Mouse (Mus musculus) Muller cell, postnatal 12 days (primary cell): ENCODE data around the gene Col27a1.

Source experiments
- DNase-seq: peaks from one replicate; pipeline ENCODE4 v3.0.0-alpha.2; 2015; ENCODE audit errors: inconsistent ontology term

The Col27a1 gene

DNA sequence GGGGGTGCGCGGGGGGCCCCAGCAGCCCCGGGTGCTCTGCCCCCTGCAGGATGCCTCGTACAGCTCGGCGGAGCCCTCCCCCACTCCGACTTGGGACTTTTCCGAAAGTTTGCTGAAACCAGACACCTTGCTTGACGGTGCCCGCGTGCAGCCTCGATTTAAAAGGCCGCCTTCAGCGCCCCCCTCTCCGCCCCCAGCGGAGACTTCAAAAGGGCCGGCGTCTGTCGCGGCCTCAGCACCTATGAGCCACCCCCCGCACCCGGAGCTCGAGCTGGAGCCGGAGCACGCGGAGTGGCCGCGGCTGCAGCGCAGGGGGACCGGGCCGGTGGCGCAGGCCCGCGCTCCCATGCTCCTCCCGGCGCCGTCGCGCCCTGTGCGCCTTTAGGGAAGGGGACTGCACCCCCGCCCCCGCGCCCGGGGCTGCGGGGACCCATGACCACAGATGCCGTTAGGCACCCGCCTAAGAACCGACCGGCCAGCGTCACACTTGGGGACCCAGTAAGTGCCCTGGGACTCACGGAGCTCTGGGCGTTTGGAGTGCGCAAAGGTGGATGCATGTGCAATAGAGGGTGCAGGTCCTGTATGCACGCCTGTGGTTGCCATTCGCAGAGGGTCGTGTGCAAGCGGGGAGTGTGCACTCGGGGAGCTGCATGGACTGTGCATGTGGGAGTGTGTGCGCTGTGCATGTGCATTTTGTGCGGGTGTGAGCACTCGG is at the start of gene Col27a1:
TSS of gene Col27a1 (plus strand) at position 98 of the 715 bp plus-strand sequence.
- peak; percentile 42 for DNase-seq

DNA sequence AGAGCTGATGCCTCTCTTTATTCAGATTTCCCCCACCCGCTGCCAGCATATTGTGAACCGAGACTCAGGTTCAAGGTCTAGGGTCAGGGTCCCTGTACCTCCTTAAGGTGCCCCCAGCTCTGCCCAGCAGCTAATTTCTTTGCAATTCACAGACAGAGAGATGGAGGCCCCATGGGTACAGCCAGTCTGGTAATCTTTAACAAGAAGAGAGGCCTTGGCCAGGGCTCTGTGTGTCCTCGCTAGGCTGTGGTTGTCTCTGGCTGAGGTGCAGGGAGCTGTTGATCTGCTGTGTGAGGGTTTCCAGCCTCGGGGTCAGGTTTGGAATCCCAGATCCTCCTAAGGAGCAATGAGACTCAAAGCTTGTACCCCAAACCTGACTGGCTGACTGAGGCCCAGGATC is 48.2 kb upstream of the Col27a1 start:
- DNase-seq, result no peak

DNA sequence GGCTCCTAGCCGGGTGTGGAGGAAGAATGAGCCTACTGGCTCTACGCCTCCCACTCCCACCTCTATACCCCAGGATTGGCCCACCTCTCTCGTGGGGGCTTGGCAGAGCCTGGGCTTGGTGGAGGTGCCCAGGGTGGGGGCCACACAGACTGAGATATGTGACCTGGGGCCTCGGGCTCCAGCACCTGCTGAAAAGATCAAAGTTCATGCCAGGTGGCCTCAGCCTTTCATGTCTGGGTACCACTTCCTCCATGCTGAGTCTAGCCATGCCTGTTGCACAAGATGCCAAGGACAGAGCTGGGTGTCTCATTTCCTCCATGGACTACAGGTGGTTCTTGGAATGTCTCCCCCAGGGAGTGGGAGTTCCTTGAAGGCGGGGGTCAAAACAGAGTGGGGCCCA is 47.5 kb upstream of the Col27a1 start:
- no peak for DNase-seq

DNA sequence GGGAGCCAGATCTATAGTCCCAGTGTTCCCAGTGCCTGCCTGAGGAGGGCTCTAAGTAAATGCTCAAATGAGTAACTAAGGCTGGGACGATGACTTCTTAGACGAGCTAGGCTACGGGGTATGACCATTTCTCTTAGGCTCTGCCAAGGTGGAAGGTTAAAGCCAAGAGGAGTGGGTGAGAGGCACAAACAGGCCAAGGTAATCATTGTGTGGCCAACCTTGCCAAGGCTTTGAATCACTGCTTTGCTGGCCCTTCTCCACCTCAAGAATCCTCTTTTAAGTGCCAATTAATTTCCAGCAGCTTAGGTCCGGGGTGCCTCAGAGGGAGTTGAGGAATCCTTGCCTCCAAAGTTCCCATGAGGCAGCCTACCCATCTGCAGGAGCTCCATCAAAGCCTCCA is 43.7 kb upstream of the Col27a1 start:
- DNase-seq, result no peak

DNA sequence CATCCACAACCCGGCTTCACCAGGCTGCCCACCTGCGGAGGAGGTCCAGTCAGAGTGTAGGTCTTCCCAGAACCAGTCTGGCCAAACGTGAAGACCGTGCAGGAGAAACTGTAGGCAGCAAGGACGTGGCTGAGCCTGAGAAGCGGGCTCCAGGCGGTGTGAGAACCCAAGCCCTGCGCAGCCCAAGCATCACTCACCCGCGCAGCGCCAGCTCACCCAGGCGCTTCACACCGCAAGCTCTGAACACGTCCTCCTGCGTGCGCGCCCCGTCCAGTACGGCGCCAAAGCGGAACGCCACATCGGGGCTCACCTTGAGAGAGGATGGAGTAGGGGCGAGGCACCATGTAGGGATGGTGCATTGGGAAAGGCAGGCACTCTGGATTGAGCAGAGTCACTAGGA is 42.7 kb upstream of the Col27a1 start:
- no peak for DNase-seq

DNA sequence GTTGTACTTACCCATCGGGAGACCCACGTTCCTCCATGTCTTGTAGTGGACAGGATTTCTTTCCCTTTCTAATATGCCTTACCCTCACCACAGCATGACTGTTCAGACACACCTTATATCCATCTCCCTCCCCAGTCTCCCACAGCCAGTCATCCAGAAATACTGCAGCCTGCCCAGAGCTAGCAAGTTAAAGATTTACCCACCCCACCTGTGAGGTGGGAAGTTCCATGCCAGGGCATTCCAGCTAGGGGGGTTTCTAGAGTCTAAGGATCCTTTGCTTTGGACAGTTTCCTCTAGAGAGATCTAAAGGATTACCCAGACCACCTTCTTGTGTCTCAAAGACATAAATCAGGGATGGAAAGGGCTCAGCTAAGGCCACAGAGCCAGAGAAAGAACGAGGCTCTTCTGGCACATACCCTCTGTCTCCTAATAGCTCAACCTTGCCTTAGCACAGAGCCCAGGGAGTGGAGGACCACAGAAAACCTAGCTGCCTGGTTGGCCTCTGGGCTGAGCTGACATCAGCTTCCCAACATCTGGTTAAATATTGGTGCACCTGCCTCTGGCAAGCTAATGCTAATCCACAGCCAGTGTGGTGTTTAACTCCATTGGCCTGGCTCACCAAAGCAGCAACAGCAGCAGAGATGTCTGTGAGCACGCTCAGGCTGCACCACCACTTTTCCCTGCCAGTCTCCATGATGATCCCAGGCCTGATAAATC is 41.7 kb upstream of the Col27a1 start, which contains the start of gene Kif12:
TSS of gene Kif12 (minus strand) at position 163 of the 717 bp plus-strand sequence.
- no peak for DNase-seq

DNA sequence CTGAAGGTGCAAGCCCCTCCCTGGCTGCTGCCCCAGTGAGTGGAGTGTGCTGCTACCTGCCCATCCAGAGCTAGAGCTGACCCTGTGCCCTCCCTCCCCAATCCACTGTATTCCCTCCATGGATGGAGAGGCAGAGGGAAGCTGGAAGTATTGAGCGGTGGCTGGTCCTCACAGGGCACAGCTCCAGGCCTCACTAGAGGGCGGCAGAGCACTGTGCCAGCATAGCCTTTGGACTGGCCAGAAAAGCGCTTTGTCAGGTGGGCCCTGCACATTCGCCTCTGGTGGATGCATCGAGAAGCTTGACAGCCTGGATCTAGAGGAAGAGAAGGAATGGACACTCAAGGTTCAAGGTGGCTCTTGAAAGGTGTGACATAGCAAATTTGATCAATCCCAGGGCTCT is 32.2 kb upstream of the Col27a1 start:
- peak; percentile 55 for DNase-seq

DNA sequence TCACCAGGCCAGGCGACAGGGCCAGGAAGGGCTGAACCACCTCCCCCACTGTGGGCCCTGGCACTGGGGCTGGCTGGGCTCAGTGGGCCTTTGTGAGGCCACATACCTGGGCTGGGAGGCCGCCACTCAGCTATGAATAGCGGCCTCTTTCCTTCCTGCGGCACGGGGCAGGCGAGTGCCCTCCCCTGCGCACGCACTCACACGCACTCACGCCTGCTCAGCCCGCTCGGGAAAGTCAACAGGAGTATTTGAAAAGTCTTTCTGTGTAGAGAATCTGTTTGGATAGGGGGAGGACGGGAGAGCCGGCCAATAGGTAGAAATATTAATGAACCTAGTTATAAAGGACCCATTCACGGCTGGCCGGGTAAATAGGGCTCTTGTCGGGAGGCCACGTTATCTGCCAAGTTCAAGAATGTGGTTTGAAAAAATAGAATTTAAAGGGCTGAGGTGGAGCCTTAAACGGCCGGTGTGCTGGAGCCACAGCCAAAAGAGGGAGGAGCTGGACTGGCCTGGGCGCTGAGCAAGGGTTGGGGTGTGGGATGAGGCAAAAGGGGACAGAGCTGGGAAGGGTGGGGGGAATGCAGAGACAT is 27.4 kb upstream of the Col27a1 start:
- peak; percentile 64 for DNase-seq

DNA sequence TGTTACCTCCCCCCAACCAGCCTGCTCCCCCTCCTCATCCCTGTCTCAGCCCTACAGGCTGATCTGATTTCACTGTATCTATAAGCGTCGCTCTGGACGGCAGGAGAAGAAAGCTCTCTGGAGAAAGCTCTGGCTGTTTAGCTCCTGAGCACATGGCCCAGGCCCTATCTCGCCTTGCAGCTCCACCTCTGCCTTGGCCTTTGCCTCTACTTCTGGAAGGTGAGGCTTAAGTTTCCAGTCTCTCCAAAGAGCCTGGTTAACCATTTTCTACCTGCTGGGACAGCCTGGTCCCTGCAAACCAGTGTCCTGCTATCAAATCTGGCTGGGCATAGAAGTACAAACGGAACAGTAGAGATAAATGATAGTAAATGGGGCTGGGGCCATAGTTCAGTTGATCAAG is 22.2 kb upstream of the Col27a1 start:
- no peak for DNase-seq

DNA sequence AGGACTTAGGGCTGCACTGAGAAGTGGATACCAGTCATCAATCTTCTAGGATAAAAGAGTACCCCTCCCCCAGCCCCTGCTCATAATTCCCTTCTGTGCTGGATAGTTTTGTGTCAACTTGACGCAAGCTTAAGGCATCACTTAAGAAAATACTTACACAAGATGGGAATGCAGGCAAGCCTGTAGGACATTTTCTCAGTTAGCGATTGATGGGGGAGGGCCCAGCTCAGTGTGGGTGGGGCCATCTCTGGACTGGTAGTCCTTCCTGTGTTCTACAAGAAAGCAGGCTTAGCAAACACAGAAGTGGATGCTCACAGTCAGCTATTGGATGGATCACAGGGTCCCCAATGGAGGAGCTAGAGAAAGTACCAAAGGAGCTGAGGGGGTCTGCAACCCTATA is 19.4 kb upstream of the Col27a1 start:
- DNase-seq, result no peak

DNA sequence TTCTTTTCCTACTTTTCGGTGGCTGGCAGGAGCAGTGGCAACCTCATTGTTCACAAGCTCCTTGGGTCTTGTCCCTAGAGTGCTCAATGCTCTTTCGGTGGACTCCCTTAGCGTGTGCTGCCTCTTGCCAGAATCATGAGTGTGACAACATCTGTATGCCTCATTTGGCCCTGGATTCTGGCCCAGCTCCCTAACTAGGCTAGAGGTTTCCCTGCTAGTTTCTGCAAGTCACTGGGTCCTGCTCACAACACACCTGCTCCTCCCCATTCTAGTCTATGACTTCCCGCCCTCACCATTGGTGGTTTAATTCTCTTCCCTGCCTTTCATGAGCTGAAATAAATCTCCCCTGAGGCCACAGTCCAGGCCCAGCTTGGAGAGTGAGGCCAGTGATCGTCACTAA is 14.4 kb upstream of the Col27a1 start:
- DNase-seq, result no peak

DNA sequence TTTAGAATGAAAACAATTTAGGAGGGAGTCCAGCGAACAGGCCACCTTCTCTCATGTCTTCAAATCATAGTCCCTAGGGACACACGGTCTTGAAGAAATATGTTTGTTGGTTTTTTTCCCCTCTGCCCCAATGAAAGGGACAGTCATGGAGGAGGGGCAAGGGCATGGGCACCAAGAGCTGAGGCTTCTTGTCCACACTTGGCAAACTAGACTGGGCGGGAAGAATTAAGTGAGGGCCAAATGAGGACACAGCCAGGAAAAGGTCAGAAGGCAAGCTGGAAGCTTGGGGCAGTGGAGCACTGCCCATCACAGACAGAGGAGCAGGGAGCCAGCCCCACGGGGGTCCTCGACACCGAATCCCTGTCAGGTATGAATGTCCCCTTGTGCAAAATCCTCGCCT is 9.9 kb upstream of the Col27a1 start:
- no peak for DNase-seq

DNA sequence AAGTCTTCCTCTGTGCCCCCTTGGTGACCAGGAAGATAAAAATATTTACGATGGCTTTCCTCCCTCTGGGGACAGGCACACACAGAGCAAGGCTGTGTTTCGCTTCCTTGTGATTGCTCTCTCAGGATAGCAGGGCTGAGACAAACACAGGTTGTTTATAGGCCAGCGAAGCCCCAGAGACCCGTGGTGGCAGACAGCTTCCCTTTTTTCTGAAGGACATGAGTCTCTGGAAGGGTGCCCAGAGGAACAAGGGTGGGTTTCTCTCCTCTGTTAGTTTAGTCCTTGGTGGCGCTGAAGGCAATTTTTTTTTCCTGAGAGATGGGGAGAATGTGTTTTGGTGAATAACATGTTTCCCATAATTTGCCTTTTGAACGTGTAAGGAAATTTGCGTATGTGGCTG is 8.2 kb upstream of the Col27a1 start:
- DNase-seq, result no peak

DNA sequence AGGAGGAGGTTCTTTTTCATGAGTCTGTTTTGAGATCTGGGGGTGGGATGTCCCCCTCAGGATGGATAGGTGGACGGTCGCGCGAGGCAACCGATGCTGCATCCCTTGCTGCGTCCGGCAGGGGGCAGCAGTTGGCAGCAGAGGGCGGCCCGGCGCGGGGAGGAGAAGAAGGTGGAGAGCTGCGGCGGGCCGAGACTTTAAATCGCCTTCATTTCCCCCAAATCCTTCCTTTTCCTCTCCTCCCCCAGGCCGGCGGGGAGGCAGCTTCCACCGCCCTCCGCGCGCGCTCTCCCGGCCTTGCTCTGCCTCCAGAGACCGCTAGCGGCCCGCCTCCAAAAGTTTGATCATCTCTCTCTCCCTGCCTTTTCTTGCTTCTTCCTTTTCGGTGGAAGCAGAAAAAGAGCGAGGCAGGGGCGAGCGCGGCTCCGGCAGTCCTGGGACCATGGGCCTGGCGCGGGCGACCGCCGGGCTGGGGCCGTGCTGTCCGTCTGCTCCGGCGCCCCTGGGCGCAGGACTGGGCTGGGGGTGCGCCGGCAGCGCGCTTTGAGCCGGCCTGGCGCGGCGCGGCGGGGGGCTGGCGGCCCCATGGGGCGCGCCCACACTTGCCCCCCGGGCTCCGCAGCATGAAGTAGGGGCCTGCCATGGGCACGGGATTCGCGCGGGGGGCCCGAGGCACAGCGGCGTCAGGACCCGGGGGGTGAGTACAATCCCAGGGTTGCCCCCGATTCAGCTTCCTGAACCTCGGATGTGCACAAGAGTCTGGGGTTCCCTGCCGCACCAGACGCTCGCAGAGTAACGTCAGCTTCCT is 1.6 kb downstream of the Col27a1 start:
- peak; percentile 80 for DNase-seq

DNA sequence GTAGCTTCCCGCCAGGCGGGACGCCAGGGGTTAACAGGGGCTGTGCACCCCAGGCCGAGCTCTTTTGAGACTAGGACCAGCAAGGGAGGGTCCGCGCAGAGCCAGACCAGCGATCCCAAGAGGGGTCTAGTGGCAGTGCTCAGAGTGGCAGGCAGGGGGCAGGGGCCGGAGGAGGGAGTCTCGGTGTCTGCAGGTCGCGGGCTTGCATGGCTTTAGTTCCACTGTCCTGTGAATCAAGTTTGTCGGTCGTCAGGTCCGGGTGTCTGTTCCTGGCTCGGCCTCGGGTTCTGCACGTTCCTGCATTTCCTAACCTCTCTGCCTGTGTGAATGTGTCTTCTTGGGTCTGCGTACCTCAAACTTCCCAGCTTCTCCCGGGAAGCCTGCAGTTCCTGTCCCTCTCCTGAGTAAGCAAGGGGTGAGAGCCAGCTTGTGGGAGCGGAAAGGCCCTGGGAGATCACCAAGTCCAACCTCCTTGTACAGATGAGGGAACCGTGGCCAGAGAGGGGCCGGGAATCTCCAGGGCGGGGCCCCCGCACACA is 2.3 kb downstream of the Col27a1 start:
- peak; percentile 77 for DNase-seq

DNA sequence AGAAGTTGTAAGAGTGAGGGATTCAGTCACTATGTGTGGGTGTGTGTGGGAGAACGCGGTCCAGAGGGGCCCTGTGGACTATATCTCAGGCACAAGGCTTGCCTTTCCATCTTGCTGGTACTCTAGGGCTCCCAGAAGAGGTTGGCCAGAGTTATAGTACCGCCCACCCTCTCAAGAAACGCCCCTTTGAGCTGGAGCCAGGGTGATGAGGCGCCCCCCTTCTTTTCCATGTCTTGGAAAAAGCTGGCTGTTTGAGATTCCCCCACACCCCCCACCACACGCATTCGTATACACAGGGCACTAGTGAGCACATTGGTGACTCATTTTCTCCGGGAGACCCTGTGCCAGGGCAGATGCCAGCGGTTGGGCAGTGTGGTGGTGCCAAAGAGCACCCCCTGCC is 2.8 kb downstream of the Col27a1 start:
- DNase-seq, result peak; percentile 76

DNA sequence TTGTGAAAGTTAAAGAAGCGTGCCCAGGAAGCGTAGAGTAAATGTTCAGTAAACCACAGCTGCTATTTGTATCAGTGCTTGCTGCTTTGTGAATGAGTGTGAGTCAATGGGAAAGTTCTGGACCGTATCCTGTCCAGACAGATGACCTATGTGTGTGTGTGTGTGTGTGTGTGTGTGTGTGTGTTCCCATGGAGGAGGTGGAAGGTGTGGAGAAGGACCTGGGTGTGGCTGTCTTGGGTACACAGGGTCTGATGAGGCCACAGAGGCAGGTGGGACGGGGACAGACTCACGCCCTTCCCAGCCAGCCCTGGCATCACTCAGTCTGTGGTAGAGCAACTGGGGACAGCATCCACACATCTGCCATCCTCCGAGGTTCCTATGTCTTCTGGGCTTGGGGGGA is 3.7 kb downstream of the Col27a1 start:
- DNase-seq, result peak; percentile 5

DNA sequence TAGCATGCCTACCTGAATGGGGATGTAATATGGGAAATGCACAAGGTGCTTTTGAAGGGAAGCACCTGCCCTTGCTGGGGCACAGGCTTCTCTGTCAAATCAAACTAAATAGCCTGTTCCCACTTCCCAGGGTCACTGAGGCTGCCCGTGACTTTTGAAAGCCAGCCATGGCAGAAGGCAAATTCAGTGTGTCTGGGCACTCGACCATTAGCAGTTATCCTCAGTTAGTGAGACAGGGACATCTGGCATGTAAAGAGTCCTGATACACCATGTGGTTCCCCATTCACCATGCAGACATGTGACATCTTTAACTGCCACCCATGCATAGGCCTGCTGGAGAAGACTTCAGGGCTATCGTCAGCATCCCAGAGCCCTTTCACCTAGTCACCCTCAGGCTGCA is 5.3 kb downstream of the Col27a1 start:
- no peak for DNase-seq

DNA sequence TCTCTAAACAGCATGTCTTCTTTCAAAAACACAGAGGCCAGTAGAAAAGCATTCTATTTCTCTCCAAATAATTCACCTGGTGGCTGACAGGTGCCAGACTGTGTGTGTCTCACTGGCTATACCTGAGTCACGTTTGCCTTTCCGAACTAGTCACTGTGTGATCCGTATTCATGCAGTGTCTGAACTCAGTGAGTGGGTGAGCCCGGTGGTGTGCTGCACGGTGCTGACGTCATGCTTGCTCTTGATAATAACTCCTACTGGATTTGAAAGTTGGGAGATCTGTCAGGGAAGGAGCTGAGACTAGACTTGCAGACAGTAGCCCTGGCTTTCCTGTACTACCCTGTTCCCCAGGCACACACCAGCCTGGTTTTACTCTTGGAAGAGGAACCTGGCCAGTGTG is 5.8 kb downstream of the Col27a1 start:
- no peak for DNase-seq

DNA sequence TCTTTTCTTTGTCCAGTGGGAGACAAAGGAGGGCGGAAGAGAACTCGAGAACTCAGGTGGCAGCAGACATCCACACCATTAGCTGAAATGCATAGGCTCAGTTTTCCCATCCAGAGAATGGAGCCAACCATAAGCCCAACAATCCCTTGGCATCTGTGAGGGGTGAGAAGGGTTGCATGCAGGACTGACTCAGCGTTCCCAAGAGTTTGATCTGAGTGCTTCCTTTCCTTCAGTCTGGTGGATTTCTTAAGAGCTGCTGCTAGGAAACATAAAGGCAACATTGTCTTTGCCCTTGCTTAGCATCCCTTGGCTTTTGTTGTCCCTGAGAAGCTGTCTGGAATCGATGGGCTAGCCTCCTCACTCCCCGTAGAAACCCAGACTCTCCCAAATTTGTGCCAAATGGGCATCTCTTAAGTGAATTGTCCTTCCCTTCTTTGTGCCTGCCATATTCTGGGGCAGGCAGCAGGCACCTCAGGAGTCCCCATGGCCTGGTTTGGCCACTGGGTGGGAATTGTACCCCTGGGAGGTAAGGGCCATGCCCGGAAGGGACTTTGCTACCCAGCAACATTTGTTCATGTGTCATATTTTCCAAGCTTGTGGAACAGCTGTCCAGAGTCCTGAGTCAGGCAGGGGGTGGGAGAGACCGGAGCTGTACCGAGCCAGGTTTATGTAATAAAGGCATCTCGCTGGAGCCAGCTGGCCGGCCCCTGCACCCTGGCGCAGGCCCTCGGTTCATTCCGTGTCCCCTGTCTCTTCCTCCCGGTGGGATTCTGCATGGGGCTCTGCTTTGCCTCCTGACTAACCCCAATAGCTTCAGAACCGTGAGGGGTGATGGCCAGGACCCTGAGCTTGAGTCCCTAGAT is 7.5 kb downstream of the Col27a1 start:
- DNase-seq, result no peak

DNA sequence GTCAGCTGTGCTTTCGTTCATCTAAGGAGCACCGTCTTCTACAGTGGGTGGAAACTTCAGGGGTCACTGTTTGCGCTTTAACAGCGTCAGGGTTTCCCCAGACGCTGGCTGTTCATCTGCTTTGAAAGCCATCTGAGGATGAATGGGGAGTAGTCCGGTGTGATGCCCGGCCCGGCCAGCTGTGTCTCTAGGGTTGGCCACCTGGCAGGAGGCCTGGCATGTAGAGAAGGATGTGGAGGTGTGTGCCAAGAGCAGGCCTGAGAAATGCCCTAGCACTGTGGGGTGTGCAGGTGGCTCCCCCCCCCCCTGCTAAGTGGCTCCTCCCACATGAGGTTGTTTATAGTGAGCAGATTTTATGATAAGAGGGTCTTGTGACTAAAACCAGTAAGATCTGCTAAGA is 8.4 kb downstream of the Col27a1 start:
- no peak for DNase-seq
